Mouse (Mus musculus): ENCODE results near the gene Fam208b.

Gene Fam208b

DNA sequence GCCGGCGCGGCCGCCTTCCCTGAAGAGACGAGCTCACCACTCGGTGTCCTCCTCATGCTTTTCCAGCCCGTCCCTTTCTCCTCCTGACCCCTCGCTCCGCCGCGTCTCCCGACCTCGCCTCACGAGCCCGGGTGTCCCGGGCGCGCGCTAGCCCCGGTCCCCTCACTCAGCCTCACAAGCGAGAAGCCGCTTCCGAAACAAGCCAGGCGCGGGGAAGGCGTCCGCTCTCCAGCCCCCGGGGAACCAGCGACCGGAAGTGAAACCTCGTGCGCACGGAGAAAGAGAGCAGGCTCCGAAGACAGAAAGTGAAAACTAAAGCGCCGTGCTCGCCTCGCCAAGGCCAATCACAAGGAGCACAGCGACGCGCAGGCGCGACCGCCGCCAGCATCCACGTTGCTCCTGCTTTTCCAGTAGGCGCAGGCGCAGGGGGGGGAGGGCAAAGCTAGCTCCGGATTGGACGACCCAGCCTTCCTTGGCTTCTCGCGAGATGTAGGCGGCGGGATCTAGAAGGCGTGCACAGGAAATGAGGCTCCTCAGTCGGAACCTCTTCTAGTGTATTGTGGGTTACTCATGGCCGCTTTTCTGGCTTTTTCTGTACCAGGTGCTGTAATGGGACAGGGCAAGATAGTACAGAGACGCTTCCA is at the start of gene Fam208b:
Fam208b (minus strand) TSS at position 314 of the 644 bp plus-strand sequence.
- peak; percentile 93 for DNase-seq (ENCODE audit: extremely low read depth, low read depth)

DNA sequence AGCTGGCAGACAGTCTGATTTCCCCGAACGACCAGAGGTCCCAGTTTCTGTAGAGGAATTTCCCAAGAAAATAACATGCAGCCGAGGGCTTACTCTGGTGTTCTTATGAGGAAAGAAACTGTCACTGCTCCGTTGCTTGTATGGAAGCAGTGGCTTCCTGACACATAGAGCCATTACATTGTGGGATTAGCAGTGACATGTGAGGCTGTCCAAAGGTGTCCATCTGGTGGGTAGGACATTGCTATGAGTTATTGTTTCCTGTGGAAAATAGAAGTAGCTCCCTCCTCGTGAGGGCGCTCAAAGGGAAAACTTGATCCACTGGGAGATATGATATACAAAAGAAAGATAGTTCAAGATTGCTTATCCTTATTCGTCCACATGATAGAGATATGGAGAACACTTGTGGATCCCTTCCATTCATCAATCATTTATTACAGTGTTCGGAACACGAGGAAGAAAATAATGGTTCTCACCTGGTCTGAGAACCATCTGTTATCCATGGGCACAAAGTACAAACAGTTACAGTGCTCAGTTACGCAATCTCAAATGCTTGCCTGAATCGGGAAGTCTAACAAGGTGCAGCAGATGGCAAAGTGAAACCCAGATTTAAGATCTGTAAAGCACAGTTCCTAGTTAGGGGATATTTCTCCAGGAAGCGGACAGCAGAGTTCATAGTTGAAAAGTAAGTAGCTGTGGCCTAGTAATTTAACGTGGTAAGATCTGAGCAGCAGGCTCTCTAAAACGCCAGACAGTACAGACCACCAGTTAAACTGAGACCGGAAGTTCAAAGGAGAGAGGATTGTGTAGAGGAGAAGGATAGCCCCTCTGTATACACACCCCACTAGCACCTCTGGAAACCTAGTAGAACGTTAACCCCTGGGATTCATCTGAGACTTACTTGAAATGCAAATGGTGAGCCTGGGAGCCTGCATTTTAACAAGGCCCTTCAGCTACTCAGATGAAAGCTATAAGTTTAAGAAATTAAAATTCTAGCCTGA is 48.6 kb upstream of the Fam208b start:
- no peak for DNase-seq (ENCODE audit: extremely low read depth, low read depth)

DNA sequence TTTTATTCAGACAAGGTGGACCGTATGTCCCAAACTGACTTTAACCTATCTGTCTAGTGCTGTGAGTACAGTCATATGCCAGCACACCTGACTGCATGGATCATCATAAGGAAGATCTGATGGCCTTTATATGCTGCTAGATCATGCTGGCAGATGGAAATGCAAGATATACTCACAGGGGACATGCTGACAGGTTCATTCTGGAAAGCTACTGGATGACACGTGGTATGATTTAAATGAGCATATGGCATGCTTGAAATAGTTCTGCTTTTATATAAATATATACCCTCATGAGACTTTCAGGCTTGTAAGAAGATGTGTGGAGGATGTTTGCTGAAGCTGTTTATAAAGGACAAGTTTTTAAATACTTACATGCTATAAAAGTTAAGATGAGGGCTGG is 43.5 kb upstream of the Fam208b start:
- DNase-seq (ENCODE audit: extremely low read depth, low read depth): no peak

DNA sequence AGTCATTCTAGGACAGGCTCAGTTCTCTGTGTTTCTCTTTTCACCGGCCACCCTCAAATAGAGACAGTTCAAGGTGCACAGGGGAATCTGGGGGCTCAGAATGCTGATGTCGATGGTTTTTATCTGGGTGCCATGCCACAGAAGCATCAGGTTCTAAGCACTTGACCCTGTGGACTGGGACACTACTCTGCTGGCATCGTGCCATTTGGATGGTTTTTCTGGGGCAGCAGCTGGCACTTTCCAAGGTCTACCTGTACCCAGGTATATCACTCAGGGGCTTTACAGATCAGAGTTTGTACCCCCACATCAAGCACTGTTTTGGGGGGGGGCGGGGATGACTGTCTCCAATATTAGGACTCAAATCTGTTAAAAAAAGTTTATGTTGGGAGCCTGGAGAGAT is 39.7 kb upstream of the Fam208b start:
- DNase-seq (ENCODE audit: extremely low read depth, low read depth): no peak

DNA sequence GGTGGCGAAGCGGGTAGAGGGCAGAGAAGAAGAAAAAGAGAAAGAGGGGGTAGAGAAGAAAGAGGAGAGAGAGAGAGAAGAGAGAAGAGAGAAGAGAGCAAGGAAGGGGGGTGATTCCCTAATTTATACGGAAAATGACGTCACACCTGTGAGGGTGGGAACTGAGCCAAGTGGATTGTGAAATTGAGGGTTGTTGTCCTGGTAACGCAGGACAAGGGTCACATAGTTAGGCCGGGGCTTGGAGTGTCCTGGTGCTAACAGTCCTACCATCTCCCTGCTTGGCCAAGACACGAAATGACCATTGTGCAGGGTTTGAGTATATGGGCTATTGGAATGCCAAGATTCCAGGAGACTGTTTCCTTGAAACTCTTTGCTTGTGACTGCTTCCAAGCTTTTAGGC is 35.7 kb upstream of the Fam208b start:
- DNase-seq (ENCODE audit: extremely low read depth, low read depth): no peak

DNA sequence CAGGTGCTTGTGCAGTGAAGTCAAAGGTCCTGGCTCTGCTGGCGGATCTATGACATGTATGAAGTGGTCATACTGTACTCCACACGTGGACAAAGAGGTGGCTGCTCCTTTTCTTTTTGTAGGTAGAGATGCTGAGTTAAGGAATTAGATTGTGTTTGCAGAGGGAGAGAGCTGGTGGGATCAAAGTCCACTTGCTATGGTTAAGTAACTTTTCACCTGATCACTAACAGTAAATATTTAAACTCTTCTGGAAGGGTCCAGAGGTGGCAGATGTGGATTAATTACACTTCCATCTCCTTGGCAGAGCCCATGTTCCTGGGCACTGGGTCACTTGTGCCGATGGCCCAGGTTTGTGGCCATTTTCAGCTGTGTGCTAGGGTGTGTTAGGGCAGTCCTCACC is 35.0 kb upstream of the Fam208b start:
- no peak for DNase-seq (ENCODE audit: extremely low read depth, low read depth)

DNA sequence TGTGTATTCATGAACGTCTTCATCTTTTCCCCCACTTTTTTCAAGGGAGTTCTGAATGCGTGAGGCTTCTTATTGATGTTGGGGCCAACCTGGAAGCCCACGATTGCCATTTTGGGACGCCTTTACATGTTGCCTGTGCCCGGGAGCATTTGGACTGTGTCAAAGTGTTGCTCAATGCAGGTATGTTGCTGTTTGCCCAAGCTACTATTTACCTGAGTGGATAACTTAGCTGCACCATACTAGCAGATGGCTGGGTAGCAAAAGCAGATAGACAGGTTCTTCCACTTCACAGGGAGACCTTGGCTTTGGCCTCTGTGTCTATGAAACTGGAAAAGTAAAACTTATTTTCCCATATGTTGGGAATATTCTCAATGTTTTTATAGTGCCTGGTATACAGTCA is 34.0 kb upstream of the Fam208b start:
- no peak for DNase-seq (ENCODE audit: extremely low read depth, low read depth)

- DNase-seq (ENCODE audit: extremely low read depth, low read depth): no peak
These were observed 31.6 kb upstream of the Fam208b start for GRCm38 (mm10) chr13:3642538-3642937.

DNA sequence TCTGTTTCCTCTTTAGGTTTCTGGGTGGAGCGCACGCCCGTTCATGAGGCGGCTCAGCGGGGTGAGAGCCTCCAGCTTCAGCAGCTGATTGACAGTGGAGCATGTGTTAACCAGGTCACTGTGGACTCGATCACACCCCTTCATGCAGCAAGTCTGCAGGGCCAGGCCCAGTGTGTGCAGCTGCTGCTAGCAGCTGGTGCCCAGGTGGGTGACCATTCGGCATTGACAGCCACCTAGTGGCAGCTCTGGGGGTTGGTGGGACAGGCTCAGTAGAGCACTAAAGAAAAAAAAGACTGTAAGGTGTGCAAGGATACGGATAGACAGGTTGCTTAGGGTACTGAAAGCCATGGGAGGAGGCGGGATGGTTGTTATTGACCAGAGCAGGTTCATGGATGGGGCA is 31.1 kb upstream of the Fam208b start:
- DNase-seq (ENCODE audit: extremely low read depth, low read depth): no peak

DNA sequence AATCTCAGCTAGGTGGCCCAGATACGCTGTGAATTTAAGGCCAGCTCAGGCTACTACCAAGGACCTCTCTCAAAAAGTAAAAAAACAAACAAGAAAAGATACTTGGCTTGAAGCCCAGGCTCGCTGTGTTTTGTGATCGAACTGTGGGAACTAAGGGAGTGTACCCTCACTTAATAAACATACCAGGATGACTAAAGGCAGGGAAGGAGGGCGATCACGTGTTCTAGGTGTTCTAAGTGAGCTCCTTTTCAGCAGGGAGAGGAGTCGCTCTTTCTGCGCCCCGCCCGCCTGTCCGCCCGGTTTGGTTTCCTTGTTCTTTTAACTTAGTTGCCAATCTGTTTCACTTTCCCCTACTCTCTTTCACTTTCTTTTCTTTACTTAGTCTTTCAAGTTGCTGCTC is 25.9 kb upstream of the Fam208b start:
- DNase-seq (ENCODE audit: extremely low read depth, low read depth): peak; percentile 27

DNA sequence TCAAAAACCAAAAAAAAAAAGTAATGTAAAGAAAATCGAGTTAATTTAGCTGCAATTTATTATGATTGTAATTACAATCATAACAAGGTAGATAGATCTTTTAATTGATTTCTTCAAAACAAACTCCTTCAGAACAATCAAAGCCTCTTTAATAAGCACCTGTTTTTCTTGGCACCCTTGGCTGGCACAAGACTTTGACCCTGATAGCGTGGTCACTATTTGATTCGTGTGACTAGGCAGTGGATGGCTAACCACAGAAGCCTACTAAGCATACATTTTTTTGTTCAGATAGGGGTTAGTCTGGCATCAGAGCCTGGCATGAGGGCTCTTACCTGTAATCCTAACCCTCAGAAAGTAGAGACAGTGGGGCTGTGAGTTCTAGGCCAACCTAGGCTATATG is 24.2 kb upstream of the Fam208b start:
- no peak for DNase-seq (ENCODE audit: extremely low read depth, low read depth)

DNA sequence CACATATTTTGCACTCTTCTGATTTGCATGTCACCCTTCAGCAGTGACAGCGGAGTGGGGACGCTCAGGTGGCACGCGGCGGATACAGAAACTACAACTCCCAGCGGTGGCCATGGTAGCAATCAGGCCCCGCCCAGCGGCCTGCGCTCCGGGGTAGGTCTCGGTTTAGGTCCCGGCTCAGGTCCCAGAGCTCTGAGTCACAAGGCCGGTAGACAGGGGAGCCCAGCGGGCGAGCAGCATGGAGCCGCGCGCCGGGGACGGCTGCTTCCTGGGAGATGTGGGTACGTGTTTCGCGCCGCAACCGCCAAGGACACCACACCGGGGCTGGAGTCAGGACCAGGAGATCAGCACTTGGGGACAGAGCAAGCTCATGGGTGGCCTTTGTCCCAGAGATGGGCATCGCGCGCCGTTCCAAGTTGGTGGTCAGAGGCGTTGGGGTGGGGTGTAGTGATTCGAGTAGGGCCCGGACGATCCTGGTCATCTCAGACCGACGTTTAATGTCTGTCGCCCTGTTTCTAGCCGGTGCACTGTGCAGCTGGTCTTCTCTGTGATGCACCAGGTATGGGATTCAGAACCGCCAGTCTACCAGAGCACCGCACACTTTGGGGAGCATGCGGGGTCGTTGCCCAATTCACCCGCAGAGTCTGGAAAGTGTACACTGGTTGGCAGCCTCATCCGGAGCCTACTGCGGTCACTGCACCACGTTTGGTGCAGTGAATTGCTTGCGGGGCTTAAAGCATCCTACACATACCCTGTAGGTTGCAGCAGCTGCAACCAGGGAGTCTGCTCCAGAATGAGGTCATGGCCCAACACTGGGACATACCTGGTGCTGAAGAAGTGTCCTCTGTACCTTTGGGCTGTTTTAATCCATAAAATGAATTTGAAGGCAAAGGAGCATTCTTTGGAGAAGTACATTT is 23.2 kb upstream of the Fam208b start, which contains the start of gene Asb13:
Asb13 (plus strand) TSS at position 138 of the 917 bp plus-strand sequence.
- peak; percentile 65 for DNase-seq (ENCODE audit: extremely low read depth, low read depth)

- DNase-seq (ENCODE audit: extremely low read depth, low read depth): no peak
These were observed 22.2 kb upstream of the Fam208b start for GRCm38 (mm10) chr13:3633131-3633530.

DNA sequence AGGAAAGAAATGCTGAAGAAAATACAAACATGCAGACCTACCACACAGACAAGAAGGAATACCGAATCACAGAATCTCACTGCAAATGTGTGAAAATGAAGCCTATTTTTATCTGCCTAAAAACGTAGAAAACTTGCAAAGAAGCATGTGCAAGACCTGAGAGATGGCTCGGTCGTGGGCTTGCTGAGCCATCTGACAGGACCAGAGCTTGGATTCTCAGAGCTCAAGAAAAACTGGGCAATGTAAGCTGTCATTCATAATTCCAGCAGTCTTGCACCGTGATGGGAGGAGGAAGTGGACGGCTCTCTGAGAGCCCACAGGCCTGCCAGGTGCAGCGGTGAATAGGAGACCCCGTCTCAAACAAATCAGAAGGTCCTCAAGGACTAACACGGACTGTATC is 21.6 kb upstream of the Fam208b start:
- no peak for DNase-seq (ENCODE audit: extremely low read depth, low read depth)

GRCm38 (mm10) chr13:3628102-3628501 is 17.2 kb upstream of the Fam208b start:
- DNase-seq (ENCODE audit: extremely low read depth, low read depth): no peak

- DNase-seq (ENCODE audit: extremely low read depth, low read depth): no peak
These were observed 16.2 kb upstream of the Fam208b start for GRCm38 (mm10) chr13:3627139-3627538.

DNA sequence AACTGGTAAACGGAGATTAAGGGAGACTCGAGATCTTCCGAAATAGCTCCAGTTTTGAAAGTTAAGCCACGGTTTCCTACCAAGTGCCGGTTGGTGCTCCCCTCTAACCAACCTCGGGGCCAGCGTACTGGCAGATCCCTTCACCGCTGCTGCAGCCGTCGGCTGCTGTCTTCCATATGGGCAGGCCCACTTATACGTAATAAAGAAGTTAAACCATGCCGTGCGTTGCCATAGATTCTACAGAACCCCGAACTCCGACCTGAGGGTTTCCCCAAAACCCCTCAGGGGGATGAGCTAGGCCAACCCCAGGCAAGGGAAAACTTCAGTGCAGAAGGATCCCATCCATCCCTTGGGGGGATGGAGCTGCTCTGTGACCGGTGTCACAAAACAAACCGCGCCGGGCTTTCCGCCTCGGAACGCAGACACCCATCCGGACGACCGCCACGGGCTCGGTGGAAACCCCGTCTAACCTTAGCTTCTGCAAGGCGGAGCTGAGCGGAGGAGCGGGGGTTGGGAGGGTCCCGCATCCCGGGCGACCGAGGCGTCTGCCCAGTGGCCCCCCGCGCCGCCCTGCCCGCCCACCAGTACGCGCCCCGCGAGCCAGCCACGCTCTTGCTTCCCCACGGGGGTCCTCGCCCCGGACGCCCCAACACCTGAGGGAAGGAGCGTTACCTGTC is 652 bp downstream of the Fam208b start:
- DNase-seq (ENCODE audit: extremely low read depth, low read depth): no peak

GRCm38 (mm10) chr13:3609780-3610117 is 1.2 kb downstream of the Fam208b start:
- DNase-seq (ENCODE audit: extremely low read depth, low read depth): peak; percentile 63

GRCm38 (mm10) chr13:3596232-3596631 is 14.7 kb downstream of the Fam208b start:
- DNase-seq (ENCODE audit: extremely low read depth, low read depth): no peak

DNA sequence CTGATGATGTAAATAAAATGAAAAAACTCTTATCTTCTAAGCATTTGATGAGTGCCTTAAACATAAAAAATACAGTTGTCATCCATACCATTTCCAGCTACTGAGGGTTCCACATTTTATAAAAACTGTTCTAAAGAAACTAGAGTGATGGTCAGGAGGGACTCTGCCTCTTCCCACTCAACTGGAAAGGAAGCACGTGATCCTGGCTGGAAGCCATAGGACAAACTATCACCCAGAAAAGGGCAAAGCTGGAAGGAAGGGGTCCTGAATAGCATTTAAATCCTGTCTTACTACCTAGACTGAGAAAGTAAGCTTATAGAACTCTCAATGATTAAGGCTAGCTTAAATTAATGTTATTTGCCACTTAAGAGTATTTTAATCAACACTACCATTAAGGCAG is 16.6 kb downstream of the Fam208b start:
- no peak for DNase-seq (ENCODE audit: extremely low read depth, low read depth)

DNA sequence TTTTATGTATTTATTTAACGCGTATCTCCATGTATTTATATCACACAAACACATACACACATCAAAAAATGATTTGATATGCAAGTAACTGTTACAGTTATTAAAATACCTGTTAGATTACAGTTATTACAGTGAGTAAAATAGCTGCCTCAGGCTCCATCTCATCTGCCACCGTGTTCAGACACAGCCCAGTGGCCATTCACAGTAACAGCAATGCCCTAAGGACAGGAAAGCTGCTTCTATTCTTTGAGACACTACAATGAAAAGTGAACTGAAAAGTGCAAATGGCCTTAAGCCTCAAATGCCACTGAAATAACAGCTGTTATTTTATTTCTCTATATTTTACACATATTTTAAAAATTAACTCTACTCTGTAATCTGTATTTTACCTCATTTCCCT is 20.1 kb downstream of the Fam208b start:
- DNase-seq (ENCODE audit: extremely low read depth, low read depth): no peak
